Mouse (Mus musculus): ENCODE data around the gene Ap2a1. TPM values are rescaled to one million over a fixed set of nuclear protein-coding genes. Genes with fewer than 3 reads are reported as not detected.

Ap2a1 gene
- 53.1 TPM for polyA plus RNA-seq (2017; shearing (Covaris generic))

GRCm38 (mm10) chr7:44929204-44930151, at the start of gene Ap2a1:
TSS of gene Ap2a1 (minus strand) at chr7:44929496.

DNA sequence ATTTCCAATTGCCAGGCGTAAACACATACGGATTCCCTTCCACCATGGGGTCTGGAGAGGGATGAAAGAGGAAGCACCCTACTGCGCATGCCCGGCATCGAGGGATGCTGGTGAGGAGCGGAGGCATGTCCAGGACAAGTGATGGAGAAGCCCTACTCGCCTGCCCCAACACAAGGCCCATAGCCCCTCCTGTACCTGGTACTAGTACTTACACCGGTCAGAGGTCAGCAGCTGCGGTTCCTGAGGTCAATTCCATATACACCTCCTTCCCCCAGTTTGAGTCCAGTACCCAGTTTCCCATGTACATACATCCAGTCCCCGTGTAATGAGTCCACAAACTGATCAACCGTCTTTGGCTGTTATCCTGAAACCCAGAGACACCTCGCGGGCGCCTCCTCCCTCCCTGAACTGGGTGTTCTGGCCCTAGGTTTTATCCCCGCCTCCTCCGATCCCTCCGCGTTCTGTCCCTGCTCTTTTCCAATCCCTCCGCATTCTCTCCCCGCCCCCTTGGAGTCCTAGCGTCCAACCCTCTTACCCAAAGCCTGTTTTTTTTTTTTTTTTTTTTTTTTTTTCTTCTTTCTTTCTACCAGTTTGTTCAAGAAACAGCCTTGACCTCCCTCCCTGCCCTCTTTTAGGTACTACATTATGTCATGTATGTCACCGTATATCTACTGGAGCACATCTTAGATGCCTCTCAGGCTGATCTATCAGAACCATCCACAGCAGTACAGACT, 45.3 kb upstream of the Ap2a1 start, which contains the start of gene Cpt1c:
TSS of gene Cpt1c (minus strand) at position 469 of the 734 bp plus-strand sequence.

GRCm38 (mm10) chr7:44942904-44943303, 13.6 kb upstream of the Ap2a1 start, which contains the start of gene Tsks:
TSS of gene Tsks (plus strand) at chr7:44943204.

DNA sequence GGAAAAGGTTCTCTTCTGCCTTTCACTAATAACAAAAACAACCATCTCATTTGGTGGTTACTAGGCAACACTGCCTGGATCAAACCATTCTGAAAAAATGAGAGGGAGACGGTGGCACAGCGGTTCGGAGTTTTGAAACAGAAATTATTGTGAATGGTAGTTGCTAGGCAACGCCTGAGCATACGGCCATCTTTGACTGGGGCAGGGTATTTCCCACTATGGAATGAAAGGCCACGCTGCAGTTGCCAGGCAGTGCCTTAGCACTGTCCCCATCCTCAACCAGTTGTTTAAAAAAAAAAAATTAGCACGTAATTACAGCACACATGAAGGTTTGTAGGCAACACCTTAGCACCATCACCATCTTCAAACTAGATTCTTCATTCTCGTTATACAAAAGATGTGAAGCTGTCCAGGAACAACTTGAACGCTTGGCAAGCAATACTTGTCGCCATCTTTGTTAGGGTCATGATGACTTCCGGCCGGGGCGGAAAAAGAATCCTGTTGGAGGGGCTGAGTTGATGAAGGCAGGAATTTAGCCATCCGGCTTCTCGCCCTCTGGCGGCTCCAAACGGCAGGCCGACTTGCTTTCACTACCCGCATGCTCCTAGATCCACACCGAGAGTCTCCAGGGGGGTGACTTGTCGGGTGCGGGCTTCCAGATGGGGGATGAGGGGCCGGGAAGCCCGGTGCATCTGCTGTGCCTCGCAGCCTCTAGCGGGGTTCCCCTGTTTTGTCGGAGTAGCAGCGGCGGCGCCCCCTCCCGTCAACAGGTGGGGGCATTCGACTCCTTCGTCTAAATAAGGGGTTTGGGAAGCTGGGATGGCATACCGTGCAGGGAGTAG, 33.5 kb downstream of the Ap2a1 start, which contains the start of gene Fuz:
TSS of gene Fuz (plus strand) at position 487 of the 842 bp plus-strand sequence.

DNA sequence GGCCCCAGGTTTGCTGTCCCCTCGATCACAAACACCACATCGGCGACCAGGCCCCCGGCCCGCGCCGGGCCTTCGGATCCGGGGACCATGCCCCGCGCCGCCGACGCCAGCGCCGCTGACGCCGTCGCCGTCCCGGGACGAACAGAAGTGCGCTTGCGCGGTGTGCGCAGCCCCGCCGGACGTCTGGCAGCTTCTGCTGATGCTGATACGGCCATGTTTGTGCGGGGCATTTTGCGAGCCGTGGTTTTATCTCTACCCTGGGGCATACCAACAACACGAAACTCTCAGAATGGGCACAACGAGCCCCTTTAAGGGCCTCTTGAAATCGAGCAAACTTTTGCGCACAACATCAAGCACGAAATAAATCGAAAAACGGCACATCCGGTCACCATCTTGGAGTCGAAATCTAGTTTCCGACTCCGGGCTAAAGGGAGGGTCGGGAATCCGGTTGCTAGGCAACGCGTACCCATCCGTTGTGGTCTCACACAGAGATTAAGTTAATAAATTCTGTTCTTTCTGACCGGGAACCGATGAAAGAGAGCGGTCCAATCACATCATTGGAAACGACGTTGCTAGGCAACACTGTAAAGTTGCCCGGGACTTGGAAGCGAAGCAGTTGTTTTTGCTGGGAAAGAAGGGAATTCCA, 36.9 kb downstream of the Ap2a1 start, which contains the start of gene Med25:
TSS of gene Med25 (minus strand) at position 437 of the 646 bp plus-strand sequence.

DNA sequence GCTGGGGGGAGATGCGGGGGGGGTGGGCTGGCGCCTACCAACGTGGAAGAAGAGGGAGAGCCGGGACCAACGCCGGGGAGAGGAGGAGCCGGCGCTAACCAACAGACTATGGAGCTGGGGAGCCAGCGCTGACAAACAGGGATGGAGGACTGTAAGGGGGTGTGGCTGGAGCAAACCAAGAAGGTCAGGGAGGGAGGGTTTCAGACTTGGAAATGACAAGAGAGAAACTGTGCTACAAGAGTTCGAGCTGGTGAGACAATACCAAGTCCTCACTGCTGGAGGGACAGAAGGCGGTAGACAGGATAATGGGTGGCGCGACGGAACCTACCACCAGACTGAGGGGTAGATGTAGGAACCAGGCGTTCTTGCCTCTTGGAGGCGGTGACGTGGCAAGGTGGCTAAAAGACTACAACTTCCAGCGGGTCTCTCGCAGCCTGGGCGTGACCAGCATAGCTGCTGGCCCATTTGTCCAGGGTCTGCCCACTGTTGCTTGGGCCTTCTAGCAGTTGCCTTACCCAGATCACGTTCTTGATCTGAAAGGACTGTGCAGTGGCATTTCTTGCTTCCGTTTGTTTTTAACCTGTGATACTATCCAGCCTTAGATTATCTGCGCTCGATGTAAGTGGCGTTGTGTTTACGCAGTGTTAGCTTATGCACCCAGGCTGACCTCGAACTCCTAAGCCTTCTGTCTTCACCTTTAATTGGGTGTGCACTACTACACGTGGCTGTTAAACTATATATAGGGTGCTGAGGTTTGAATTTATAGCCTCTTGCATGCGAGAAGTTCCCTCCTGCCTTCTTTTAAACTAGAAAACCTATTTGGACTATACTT, 59.4 kb downstream of the Ap2a1 start, which contains the start of gene Ptov1:
TSS of gene Ptov1 (minus strand) at position 92 of the 832 bp plus-strand sequence.

DNA sequence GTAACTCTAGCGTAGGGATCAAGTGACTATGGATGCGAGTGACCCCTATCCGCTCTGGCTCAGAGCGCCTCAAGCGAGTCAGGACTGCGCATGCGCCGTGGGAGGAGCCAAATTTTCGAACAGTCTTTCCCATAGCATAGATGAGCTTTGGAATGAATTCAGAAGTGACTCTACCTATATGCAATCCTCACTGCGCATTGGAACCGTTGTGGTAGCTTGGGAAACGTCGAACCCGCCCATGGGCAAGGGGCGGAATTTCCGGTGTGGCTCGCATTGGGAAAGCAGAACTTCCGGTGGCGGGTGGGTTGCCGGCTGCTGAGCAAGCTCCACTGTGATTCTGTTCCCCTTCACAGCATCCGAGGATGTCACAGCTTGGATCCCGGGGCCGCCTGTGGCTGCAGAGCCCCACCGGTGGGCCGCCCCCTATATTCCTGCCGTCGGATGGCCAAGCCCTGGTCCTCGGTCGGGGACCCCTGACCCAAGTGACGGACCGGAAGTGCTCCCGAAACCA, 72.2 kb downstream of the Ap2a1 start, which contains the start of gene Pnkp:
TSS of gene Pnkp (plus strand) at position 98 of the 511 bp plus-strand sequence.

Other genes with a start within 250 kb of the Ap2a1 start
- not detected for gene Izumo2, start 220.8 kb downstream of the Ap2a1 start, polyA plus RNA-seq (2017; shearing (Covaris generic))
- gene Vrk3, start 181.1 kb downstream of the Ap2a1 start, polyA plus RNA-seq (2017; shearing (Covaris generic)) = 95.9 TPM
- gene Zfp473, start 178.4 kb downstream of the Ap2a1 start, polyA plus RNA-seq (2017; shearing (Covaris generic)) = 0.73 TPM
- 37.1 TPM for gene Nup62, start 113.4 kb downstream of the Ap2a1 start, polyA plus RNA-seq (2017; shearing (Covaris generic))
- gene Il4i1, start 113.1 kb downstream of the Ap2a1 start, polyA plus RNA-seq (2017; shearing (Covaris generic)) = 0.85 TPM
- 0.70 TPM for gene Atf5, start 112.8 kb downstream of the Ap2a1 start, polyA plus RNA-seq (2017; shearing (Covaris generic))
- 35.2 TPM for gene Akt1s1, start 80.5 kb downstream of the Ap2a1 start, polyA plus RNA-seq (2017; shearing (Covaris generic))
- gene Tbc1d17, start 80.4 kb downstream of the Ap2a1 start, polyA plus RNA-seq (2017; shearing (Covaris generic)) = 133 TPM
- 57.0 TPM for gene Pnkp, start 72.4 kb downstream of the Ap2a1 start, polyA plus RNA-seq (2017; shearing (Covaris generic))
- 40.0 TPM for gene Ptov1, start 59.7 kb downstream of the Ap2a1 start, polyA plus RNA-seq (2017; shearing (Covaris generic))
- gene Med25, start 36.8 kb downstream of the Ap2a1 start, polyA plus RNA-seq (2017; shearing (Covaris generic)) = 48.6 TPM
- gene Fuz, start 33.4 kb downstream of the Ap2a1 start, polyA plus RNA-seq (2017; shearing (Covaris generic)) = 20.9 TPM
- gene Tsks, start 13.7 kb upstream of the Ap2a1 start, polyA plus RNA-seq (2017; shearing (Covaris generic)) = not detected
- gene Cpt1c, start 45.4 kb upstream of the Ap2a1 start, polyA plus RNA-seq (2017; shearing (Covaris generic)) = not detected
- 161 TPM for gene Prmt1, start 57.1 kb upstream of the Ap2a1 start, polyA plus RNA-seq (2017; shearing (Covaris generic))
- gene Irf3, start 68.2 kb upstream of the Ap2a1 start, polyA plus RNA-seq (2017; shearing (Covaris generic)) = 172 TPM
- gene Bcl2l12, start 69.2 kb upstream of the Ap2a1 start, polyA plus RNA-seq (2017; shearing (Covaris generic)) = 17.5 TPM
- gene Scaf1, start 86.9 kb upstream of the Ap2a1 start, polyA plus RNA-seq (2017; shearing (Covaris generic)) = 27.3 TPM
- 11.5 TPM for gene Rras, start 88.5 kb upstream of the Ap2a1 start, polyA plus RNA-seq (2017; shearing (Covaris generic))
- gene Prr12, start 123.4 kb upstream of the Ap2a1 start, polyA plus RNA-seq (2017; shearing (Covaris generic)) = 2.2 TPM
- gene Nosip, start 132.9 kb upstream of the Ap2a1 start, polyA plus RNA-seq (2017; shearing (Covaris generic)) = 104 TPM
- 1.7 TPM for gene Prrg2, start 133.2 kb upstream of the Ap2a1 start, polyA plus RNA-seq (2017; shearing (Covaris generic))
- 10.6 TPM for gene Rcn3, start 162.7 kb upstream of the Ap2a1 start, polyA plus RNA-seq (2017; shearing (Covaris generic))
- gene Fcgrt, start 174.4 kb upstream of the Ap2a1 start, polyA plus RNA-seq (2017; shearing (Covaris generic)) = 6.2 TPM
- 2,728 TPM for gene Rps11, start 194.9 kb upstream of the Ap2a1 start, polyA plus RNA-seq (2017; shearing (Covaris generic))
- 3,371 TPM for gene Rpl13a, start 199.3 kb upstream of the Ap2a1 start, polyA plus RNA-seq (2017; shearing (Covaris generic))
- not detected for gene Gm45713, start 206.7 kb upstream of the Ap2a1 start, polyA plus RNA-seq (2017; shearing (Covaris generic))
- 252 TPM for gene Flt3l, start 206.9 kb upstream of the Ap2a1 start, polyA plus RNA-seq (2017; shearing (Covaris generic))
- gene Pih1d1, start 224.8 kb upstream of the Ap2a1 start, polyA plus RNA-seq (2017; shearing (Covaris generic)) = 30.4 TPM
- 42.7 TPM for gene Aldh16a1, start 225.1 kb upstream of the Ap2a1 start, polyA plus RNA-seq (2017; shearing (Covaris generic))
- 0.20 TPM for gene Slc17a7, start 234.5 kb upstream of the Ap2a1 start, polyA plus RNA-seq (2017; shearing (Covaris generic))